Mouse (Mus musculus) cortical plate, adult 2 months (tissue): ENCODE results near the gene Cd164.

Experiments
- CTCF ChIP-seq: fragments of 200-500 bp; IDR thresholded peaks from 2 replicates; pipeline ENCODE4 v1.5.1; 2011; ENCODE audit warnings: mild to moderate bottlenecking, control low read depth, low read length; ENCODE audit not compliant: insufficient read depth; ENCODE audit errors: extremely low read depth
- POLR2A ChIP-seq: fragments of 200-500 bp; IDR thresholded peaks from 2 replicates; pipeline ENCODE4 v1.6.1; 2011; ENCODE audit warnings: mild to moderate bottlenecking, low read length, control low read depth; ENCODE audit not compliant: insufficient read depth; ENCODE audit errors: extremely low read depth

DNA sequence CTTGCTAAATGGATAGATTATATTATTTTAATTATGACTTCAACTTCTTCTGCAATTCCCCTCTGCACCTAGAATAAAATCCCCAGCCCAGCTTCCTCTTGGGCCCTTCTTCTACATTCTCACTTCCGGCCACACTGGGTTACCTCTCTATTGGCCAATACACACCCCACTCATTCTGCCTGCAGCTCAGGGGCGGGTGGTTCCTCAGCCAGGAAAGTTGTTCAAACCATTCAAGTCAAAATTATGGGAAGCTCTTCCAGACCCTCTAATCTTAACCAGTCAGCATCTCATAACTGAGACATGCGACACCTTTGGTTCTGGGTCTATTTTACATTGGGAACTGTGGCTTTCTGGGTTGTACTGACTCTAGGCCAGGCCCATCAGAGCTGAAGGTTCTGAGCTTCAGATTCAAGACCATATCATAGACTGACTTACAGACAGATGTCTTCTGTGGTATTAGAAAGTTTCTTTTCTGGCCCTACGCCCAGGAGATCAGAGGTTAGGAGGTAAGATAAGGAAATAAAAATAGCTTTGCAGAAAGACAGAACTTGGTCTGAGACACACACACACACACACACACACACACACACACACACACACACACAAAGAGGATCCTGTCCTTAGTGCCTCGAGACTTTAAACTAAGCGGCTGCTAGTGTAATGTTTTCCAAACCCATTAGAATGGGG, 45.3 kb upstream of the Cd164 start:
- TF ChIP-seq CTCF (no peak), POLR2A (no peak)
